Mouse (Mus musculus) megakaryocyte progenitor cell, adult 5-6 weeks (primary cell): ENCODE data around the gene Poldip3. TPM values are rescaled to one million over a fixed set of nuclear protein-coding genes. Genes with fewer than 3 reads are reported as not detected.

Experiments
- ATAC-seq: replicated peaks from 2 replicates; pipeline ENCODE4 v1.8.0; 2016; ENCODE audit warnings: mild to moderate bottlenecking, moderate TSS enrichment, inconsistent platforms; ENCODE audit not compliant: poor library complexity
- total RNA-seq, 2 experiments: library from RNA; stranded (forward) in 1 of 2; stranded (reverse) in 1 of 2; fragments of 157-497, 149-512 nt in 1 of 2; fragments of 200-1000 nt in 1 of 2; gene quantifications; 2 replicates each; pipeline versions ENCODE4 v1.2.3 to v1.2.4; 2015 to 2017

Gene Poldip3
- total RNA-seq, 2 experiments from 2014 or later, result 39.8 to 83.3 TPM

GRCm38 (mm10) chr15:83088495-83089428 lies 60.4 kb downstream of the Poldip3 start:
- ATAC-seq, result no peak; the same call in 1 of the 2 replicates

- ATAC-seq, result no peak
Measured at GRCm38 (mm10) chr15:83086636-83087328, 62.4 kb downstream of the Poldip3 start.

DNA sequence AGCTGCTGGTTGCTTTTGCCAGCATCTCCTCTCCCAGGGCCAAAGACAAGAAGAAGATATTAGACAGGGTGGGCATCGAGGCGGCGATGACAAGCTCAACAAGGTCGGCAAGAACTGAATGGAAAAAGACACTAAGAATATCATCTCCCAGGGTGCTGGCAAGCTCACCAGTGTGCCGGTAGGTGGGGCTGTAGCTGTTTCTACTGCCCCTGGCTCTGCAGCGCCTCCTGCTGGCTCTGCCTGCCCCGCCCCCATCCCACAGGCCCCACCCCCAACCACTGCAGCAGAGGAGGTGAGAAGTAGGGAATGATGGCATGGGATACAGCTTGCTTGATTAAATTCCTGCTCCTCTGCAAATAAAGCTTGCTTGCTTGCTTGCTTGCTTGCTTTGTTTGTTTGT lies 63.3 kb downstream of the Poldip3 start:
- peak; percentile 97 for ATAC-seq

GRCm38 (mm10) chr15:83084022-83084640 lies 65.1 kb downstream of the Poldip3 start:
- no peak for ATAC-seq

DNA sequence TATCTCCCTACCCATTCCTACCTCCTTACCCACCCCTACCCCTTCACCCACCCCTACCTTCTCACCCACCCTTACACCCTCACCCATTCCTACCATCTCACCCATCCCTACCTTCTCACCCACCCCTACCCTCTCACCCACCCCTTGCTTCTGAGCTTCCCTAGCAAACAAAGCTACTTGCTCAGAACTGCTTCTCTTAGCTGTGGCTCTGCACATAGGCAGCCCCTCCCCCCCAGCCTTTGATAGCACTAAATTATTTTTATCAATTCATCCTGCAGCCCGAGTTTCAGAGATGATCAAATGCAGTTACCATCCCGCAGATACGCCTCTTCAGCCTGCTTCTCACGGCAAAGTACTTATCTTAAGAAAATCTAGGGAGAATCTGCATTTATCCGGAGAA lies 65.7 kb downstream of the Poldip3 start:
- ATAC-seq, result no peak

Other genes with a start within 250 kb of the Poldip3 start
- 45.1 and 48.5 TPM in 2 replicates for gene Tcf20, start 161.5 kb downstream of the Poldip3 start, total RNA-seq (2015)
- 76.8 and 83.1 TPM in 2 replicates for gene Tcf20, start 161.5 kb downstream of the Poldip3 start, total RNA-seq (2017)
- 40.9 and 43.6 TPM in 2 replicates for gene Nfam1, start 116.1 kb downstream of the Poldip3 start, total RNA-seq (2015)
- 45.3 and 53.5 TPM in 2 replicates for gene Nfam1, start 116.1 kb downstream of the Poldip3 start, total RNA-seq (2017)
- gene Serhl, start 59.9 kb downstream of the Poldip3 start, total RNA-seq (2015), result 36.7 and 56.1 TPM in 2 replicates
- gene Serhl, start 59.9 kb downstream of the Poldip3 start, total RNA-seq (2017), result 37.9 and 40.8 TPM in 2 replicates
- gene Rrp7a, start 26.6 kb downstream of the Poldip3 start, total RNA-seq (2015), result 47.7 and 50.9 TPM in 2 replicates
- gene Rrp7a, start 26.6 kb downstream of the Poldip3 start, total RNA-seq (2017), result 56.3 and 69.6 TPM in 2 replicates
- 46.8 and 57.3 TPM in 2 replicates for gene Cyb5r3, start 23.2 kb upstream of the Poldip3 start, total RNA-seq (2015)
- gene Cyb5r3, start 23.2 kb upstream of the Poldip3 start, total RNA-seq (2017), result 26.2 and 32.7 TPM in 2 replicates
- gene A4galt, start 102.4 kb upstream of the Poldip3 start, total RNA-seq (2015), result not detected in 2 replicates
- gene A4galt, start 102.4 kb upstream of the Poldip3 start, total RNA-seq (2017), result not detected in 2 replicates
- 19.9 and 23.7 TPM in 2 replicates for gene Arfgap3, start 200.9 kb upstream of the Poldip3 start, total RNA-seq (2015)
- gene Arfgap3, start 200.9 kb upstream of the Poldip3 start, total RNA-seq (2017), result 21.4 and 25.4 TPM in 2 replicates